Mouse (Mus musculus): ENCODE data around the gene Pank1. TPM values are rescaled to one million over a fixed set of nuclear protein-coding genes. Genes with fewer than 3 reads are reported as not detected.

The Pank1 gene
- polyA plus RNA-seq, 1 experiment, result 0.75 TPM

DNA sequence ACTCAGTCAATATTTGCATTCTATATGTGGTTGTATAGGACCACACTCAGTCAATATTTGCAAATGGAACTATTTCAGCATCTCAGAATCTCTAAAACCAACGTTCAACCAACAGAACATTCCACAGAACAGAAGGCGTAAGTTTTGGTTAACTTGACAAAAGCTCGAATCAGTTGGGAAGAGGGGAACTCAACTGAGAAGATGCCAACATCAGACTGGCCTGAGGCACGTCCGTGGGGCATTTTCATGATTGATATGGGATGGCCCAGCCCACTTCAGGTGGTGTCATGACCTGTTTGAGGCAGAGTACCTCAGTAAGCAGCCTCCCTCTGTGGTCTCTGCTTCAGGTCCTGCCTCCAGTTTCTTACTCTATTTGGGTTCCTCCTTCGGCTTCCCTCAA, 65.3 kb downstream of the Pank1 start:
- WGBS, result 89% methylated on average over 6 of the region's 6 CpGs
- Histone ChIP-seq H3K27me3 (ENCODE audit: control insufficient read depth, insufficient read depth, low read length) (no peaks in the 10 kb centered on the region), H3K27ac (ENCODE audit: insufficient read depth, low read length) (no peak overlapping the region), H3K36me3 (ENCODE audit: control insufficient read depth, insufficient read depth, low read length) (no peaks in the 10 kb centered on the region), H3K4me3 (ENCODE audit: extremely low read depth, insufficient read depth, insufficient read length) (no peak overlapping the region), H3K4me1 (ENCODE audit: control insufficient read depth, insufficient read depth, insufficient read length) (no peaks in the 10 kb centered on the region)
- no peak for DNase-seq (ENCODE audit: low read depth in 1 of 2, low spot score in 2 of 2)
- TF ChIP-seq CTCF (IDR thresholded peaks at IDR 0.05; ENCODE audit: extremely low read depth, insufficient read depth, insufficient read length, insufficient replicate concordance) (no peak), POLR2A (IDR thresholded peaks at IDR 0.05; ENCODE audit: low read depth, low read length) (no peak)

DNA sequence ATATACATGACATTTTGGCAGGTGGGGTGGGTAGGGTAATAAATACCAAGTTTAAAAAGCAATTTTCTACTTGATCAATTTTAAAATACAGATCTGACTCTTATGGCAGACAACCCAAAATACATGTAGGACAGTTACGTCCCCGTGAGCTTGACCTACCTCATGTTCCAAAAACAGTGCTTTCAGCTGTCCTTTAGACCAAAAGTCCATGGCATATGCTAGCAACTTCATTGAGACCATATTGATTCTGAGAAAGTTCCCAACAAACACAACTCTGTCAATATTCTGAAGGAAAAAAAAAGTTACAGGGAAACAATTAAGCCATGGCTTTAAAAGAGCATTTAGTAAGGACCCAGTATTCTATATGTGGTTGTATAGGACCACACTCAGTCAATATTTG, 65.7 kb downstream of the Pank1 start:
- TF ChIP-seq CTCF (IDR thresholded peaks at IDR 0.05; ENCODE audit: extremely low read depth, insufficient read depth, insufficient read length, insufficient replicate concordance) (no peak), POLR2A (IDR thresholded peaks at IDR 0.05; ENCODE audit: low read depth, low read length) (no peak)
- Histone ChIP-seq H3K36me3 (ENCODE audit: control insufficient read depth, insufficient read depth, low read length) (no peaks in the 10 kb centered on the region), H3K4me1 (ENCODE audit: control insufficient read depth, insufficient read depth, insufficient read length) (no peaks in the 10 kb centered on the region), H3K27me3 (ENCODE audit: control insufficient read depth, insufficient read depth, low read length) (no peaks in the 10 kb centered on the region), H3K4me3 (ENCODE audit: extremely low read depth, insufficient read depth, insufficient read length) (no peak overlapping the region), H3K27ac (ENCODE audit: insufficient read depth, low read length) (no peak overlapping the region)
- DNase-seq (ENCODE audit: low read depth in 1 of 2, low spot score in 2 of 2), result no peak
- WGBS, result 88% methylated on average over 2 of the region's 2 CpGs

DNA sequence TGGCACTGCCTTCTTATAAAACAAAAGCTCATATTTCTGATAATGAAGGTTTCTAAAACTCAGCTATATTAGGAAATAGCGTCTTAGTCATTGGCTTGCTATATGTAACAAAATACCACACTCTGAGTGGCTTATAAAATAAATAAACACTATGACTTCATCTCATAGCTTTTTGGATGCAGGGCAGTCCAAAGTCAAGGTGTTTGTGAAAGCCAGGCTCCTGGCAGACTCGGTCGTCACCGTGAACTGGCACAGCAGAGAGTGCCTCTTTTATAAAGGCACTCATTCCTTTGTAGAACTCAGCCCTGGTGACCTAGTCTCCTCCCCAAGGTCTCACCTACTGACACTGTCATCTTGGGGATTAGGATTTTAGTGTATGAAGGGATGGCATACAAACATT, 66.5 kb downstream of the Pank1 start:
- H3K27me3 ChIP-seq (ENCODE audit: control insufficient read depth, insufficient read depth, low read length), result no peaks in the 10 kb centered on the region
- no peak for DNase-seq (ENCODE audit: low read depth in 1 of 2, low spot score in 2 of 2)
- no peaks in the 10 kb centered on the region; the same call in 1 of the 2 replicates for H3K4me1 ChIP-seq (ENCODE audit: control insufficient read depth, insufficient read depth, insufficient read length)
- TF ChIP-seq CTCF (IDR thresholded peaks at IDR 0.05; ENCODE audit: extremely low read depth, insufficient read depth, insufficient read length, insufficient replicate concordance) (no peak), POLR2A (IDR thresholded peaks at IDR 0.05; ENCODE audit: low read depth, low read length) (no peak)
- no peak overlapping the region for H3K27ac ChIP-seq (ENCODE audit: insufficient read depth, low read length)
- WGBS, result 98% methylated on average over 4 of the region's 4 CpGs
- H3K36me3 ChIP-seq (ENCODE audit: control insufficient read depth, insufficient read depth, low read length), result no peaks in the 10 kb centered on the region
- H3K4me3 ChIP-seq (ENCODE audit: extremely low read depth, insufficient read depth, insufficient read length), result no peak overlapping the region

DNA sequence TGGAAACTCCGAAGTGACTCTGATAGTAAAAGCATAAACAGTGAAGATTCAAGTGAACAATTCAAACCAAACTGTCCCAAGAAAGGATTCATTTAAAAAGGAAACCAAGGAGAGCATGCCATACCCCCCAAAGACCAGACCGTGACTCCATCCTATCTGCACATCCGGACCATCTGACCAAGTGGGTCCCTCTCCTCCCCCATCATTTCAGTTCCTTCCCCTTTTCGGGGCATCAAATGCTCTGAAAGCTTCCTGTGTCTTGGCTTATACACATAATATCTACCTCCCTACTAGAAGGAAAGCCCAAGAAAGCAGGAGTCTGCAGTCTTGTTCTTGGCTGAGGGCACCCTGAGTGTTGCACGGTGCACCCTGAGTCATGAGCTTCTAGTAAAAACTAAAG, 72.1 kb downstream of the Pank1 start:
- H3K27me3 ChIP-seq (ENCODE audit: control insufficient read depth, insufficient read depth, low read length), result no peaks in the 10 kb centered on the region
- 15% methylated on average over 5 of the region's 5 CpGs for WGBS
- DNase-seq (ENCODE audit: low read depth in 1 of 2, low spot score in 2 of 2), result peak; percentile 18 to 37
- no peaks in the 10 kb centered on the region for H3K36me3 ChIP-seq (ENCODE audit: control insufficient read depth, insufficient read depth, low read length)
- H3K27ac ChIP-seq (ENCODE audit: insufficient read depth, low read length), result no peak overlapping the region
- no peak for TF ChIP-seq CTCF (IDR thresholded peaks at IDR 0.05; ENCODE audit: extremely low read depth, insufficient read depth, insufficient read length, insufficient replicate concordance)
- TF ChIP-seq POLR2A (IDR thresholded peaks at IDR 0.05; ENCODE audit: low read depth, low read length), result no peak
- H3K4me1 ChIP-seq (ENCODE audit: control insufficient read depth, insufficient read depth, insufficient read length), result peaks cover 2% of the 10 kb centered on the region
- H3K4me3 ChIP-seq (ENCODE audit: extremely low read depth, insufficient read depth, insufficient read length), result no peak overlapping the region

DNA sequence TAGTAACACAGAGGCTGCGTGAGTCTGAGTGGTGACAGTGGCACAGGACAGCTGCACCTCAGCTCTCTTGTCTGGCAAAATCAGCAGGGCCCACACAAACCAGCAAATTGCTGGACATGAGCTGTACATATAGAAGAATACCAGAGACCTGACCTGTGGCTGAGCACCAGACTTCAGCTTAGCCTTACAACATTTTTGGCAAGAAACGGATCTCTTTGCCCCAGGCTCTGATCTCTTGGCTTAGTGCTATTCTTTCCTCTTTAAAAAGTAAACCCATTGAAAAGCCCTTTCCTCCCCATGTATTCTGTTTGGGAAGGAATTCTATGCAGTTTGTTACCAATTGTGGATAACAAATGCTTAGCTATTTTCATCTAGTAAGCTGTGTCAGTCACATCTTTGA, 74.2 kb downstream of the Pank1 start:
- Histone ChIP-seq H3K36me3 (ENCODE audit: control insufficient read depth, insufficient read depth, low read length) (no peaks in the 10 kb centered on the region), H3K27me3 (ENCODE audit: control insufficient read depth, insufficient read depth, low read length) (no peaks in the 10 kb centered on the region), H3K27ac (ENCODE audit: insufficient read depth, low read length) (no peak overlapping the region), H3K4me1 (ENCODE audit: control insufficient read depth, insufficient read depth, insufficient read length) (peaks cover 2% of the 10 kb centered on the region), H3K4me3 (ENCODE audit: extremely low read depth, insufficient read depth, insufficient read length) (no peak overlapping the region)
- TF ChIP-seq POLR2A (IDR thresholded peaks at IDR 0.05; ENCODE audit: low read depth, low read length) (no peak), CTCF (IDR thresholded peaks at IDR 0.05; ENCODE audit: extremely low read depth, insufficient read depth, insufficient read length, insufficient replicate concordance) (no peak)
- 89% methylated on average over 2 of the region's 2 CpGs for WGBS
- no peak for DNase-seq (ENCODE audit: low read depth in 1 of 2, low spot score in 2 of 2)

DNA sequence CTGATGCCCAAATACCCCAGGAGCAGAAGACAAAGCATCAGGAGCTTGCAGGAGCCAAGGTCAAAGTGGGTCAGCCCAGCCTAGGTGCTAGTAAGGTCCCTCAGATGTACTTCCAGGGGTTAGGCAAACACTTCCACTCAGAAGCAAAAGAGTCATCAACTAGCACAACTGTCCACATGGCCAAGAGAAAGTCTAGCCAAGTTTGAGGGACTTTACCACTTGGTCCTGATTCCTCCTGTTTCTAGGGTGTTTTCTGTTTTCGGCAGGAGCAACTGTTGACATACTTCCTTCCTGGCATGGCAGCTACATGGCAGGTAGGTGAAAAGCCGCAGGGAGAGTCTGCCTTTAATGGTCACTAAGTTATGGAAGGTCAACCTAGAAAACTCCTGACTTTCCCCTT, 74.7 kb downstream of the Pank1 start:
- DNase-seq (ENCODE audit: low read depth in 1 of 2, low spot score in 2 of 2), result no peak
- H3K27ac ChIP-seq (ENCODE audit: insufficient read depth, low read length), result no peak overlapping the region

DNA sequence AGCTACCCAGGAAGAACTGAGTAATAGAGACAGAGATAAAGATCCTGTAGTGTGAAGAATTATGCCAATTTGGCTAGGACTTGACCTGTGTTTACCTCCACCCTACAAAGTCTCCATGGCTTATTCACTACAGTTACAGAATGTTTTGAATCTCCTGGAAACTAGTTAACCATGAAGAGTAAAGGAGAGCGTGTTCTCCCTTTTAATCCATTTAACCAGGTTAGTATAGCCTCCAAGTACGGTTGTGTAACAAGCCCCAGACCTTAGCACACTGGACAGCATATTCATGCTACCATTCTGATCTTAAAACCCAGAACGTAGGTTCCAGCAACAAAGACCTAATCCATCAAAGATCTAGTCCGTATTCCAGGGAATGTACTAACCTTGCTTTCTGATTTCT, 75.9 kb downstream of the Pank1 start:
- Histone ChIP-seq H3K36me3 (ENCODE audit: control insufficient read depth, insufficient read depth, low read length) (no peaks in the 10 kb centered on the region), H3K27ac (ENCODE audit: insufficient read depth, low read length) (no peak overlapping the region), H3K4me3 (ENCODE audit: extremely low read depth, insufficient read depth, insufficient read length) (no peak overlapping the region), H3K4me1 (ENCODE audit: control insufficient read depth, insufficient read depth, insufficient read length) (peaks cover 2% of the 10 kb centered on the region), H3K27me3 (ENCODE audit: control insufficient read depth, insufficient read depth, low read length) (no peaks in the 10 kb centered on the region)
- WGBS, result 93% methylated on average over 4 of the region's 4 CpGs
- DNase-seq (ENCODE audit: low read depth in 1 of 2, low spot score in 2 of 2), result no peak
- TF ChIP-seq CTCF (IDR thresholded peaks at IDR 0.05; ENCODE audit: extremely low read depth, insufficient read depth, insufficient read length, insufficient replicate concordance) (no peak), POLR2A (IDR thresholded peaks at IDR 0.05; ENCODE audit: low read depth, low read length) (no peak)

More for the DNA sequence above, 74.7 kb downstream of the Pank1 start:
- Histone ChIP-seq H3K27me3 (ENCODE audit: control insufficient read depth, insufficient read depth, low read length) (no peaks in the 10 kb centered on the region), H3K4me3 (ENCODE audit: extremely low read depth, insufficient read depth, insufficient read length) (no peak overlapping the region), H3K4me1 (ENCODE audit: control insufficient read depth, insufficient read depth, insufficient read length) (peaks cover 2% of the 10 kb centered on the region), H3K36me3 (ENCODE audit: control insufficient read depth, insufficient read depth, low read length) (no peaks in the 10 kb centered on the region)
- WGBS, result 93% methylated on average over 2 of the region's 2 CpGs
- no peak for TF ChIP-seq POLR2A (IDR thresholded peaks at IDR 0.05; ENCODE audit: low read depth, low read length)
- TF ChIP-seq CTCF (IDR thresholded peaks at IDR 0.05; ENCODE audit: extremely low read depth, insufficient read depth, insufficient read length, insufficient replicate concordance), result no peak
